Mouse (Mus musculus) cerebellum, postnatal 4 days (tissue): ENCODE measurements around the gene Pipox.

Experiments
- DNase-seq, 2 experiments: peaks; one replicate each; pipeline ENCODE4 v3.0.0; 2022; ENCODE audit warnings: low spot score in 2 of 2, mixed read lengths in 1 of 2

Pipox gene

GRCm38 (mm10) chr11:77847599-77848128 is 46.2 kb downstream of the Pipox start:
- DNase-seq = no peak

- DNase-seq = no peak
Observed at GRCm38 (mm10) chr11:77843906-77844200, 50.0 kb downstream of the Pipox start.

- no peak for DNase-seq
Observed at GRCm38 (mm10) chr11:77843068-77843905, 50.6 kb downstream of the Pipox start.

- DNase-seq = no peak
Observed at GRCm38 (mm10) chr11:77840523-77841245, 53.2 kb downstream of the Pipox start.

- no peak for DNase-seq
Observed at GRCm38 (mm10) chr11:77837856-77838255, 56.0 kb downstream of the Pipox start.

GRCm38 (mm10) chr11:77836751-77837150 is 57.1 kb downstream of the Pipox start:
- no peak for DNase-seq

GRCm38 (mm10) chr11:77836290-77836689 is 57.6 kb downstream of the Pipox start:
- no peak for DNase-seq

- DNase-seq = no peak
Observed at GRCm38 (mm10) chr11:77835109-77835508, 58.8 kb downstream of the Pipox start.

GRCm38 (mm10) chr11:77832541-77832940 is 61.4 kb downstream of the Pipox start:
- DNase-seq = no peak

GRCm38 (mm10) chr11:77830875-77831274 is 63.0 kb downstream of the Pipox start:
- DNase-seq = no peak
